Mouse (Mus musculus) E14TG2a.4 (cell line): ENCODE results near the gene Mst1.

Experiments
- CTCF ChIP-seq: conservative IDR thresholded peaks from 2 replicates; pipeline ENCODE4 v1.5.1; 2014; ENCODE audit warnings: low read length
- NANOG ChIP-seq: IDR thresholded peaks from 2 replicates; pipeline ENCODE4 v1.6.1; 2014; ENCODE audit warnings: borderline replicate concordance, low read length, mixed read lengths
- POU5F1 ChIP-seq: IDR thresholded peaks from 2 replicates; pipeline ENCODE4 v1.6.1; 2014; ENCODE audit warnings: low read length, borderline replicate concordance

GRCm38 (mm10) chr9:108048566-108048955 lies 31.7 kb upstream of the Mst1 start:
- no peak for TF ChIP-seq CTCF
- TF ChIP-seq NANOG, result no peak
- TF ChIP-seq POU5F1, result no peak
